Mouse (Mus musculus) frontal cortex, postnatal 14 days (tissue): ENCODE measurements around the gene Serpinb7.

Experiments used
- DNase-seq, 2 experiments: peaks; one replicate each; pipeline ENCODE4 v3.0.0; 2022; ENCODE audit warnings: low spot score in 2 of 2

The Serpinb7 gene

GRCm38 (mm10) chr1:107399355-107399754 lies at the start of gene Serpinb7:
Serpinb7 (plus strand) TSS chr1:107399655.
- DNase-seq, result no peak

GRCm38 (mm10) chr1:107350392-107350791 lies 49.1 kb upstream of the Serpinb7 start:
- no peak for DNase-seq

GRCm38 (mm10) chr1:107351115-107351514 lies 48.3 kb upstream of the Serpinb7 start:
- DNase-seq, result no peak

GRCm38 (mm10) chr1:107353046-107353445 lies 46.4 kb upstream of the Serpinb7 start:
- DNase-seq, result no peak

- DNase-seq, result no peak
Observed at GRCm38 (mm10) chr1:107360898-107361297, 38.6 kb upstream of the Serpinb7 start, which contains the start of gene Serpinb11. Serpinb11 (plus strand) TSS chr1:107361198.

GRCm38 (mm10) chr1:107365973-107366372 lies 33.5 kb upstream of the Serpinb7 start:
- no peak for DNase-seq

- DNase-seq, result no peak
Observed at GRCm38 (mm10) chr1:107368944-107369343, 30.5 kb upstream of the Serpinb7 start.

GRCm38 (mm10) chr1:107376952-107377351 lies 22.5 kb upstream of the Serpinb7 start:
- no peak for DNase-seq

- DNase-seq, result no peak
Observed at GRCm38 (mm10) chr1:107378368-107378767, 21.1 kb upstream of the Serpinb7 start.

- DNase-seq, result no peak
Observed at GRCm38 (mm10) chr1:107381491-107381890, 18.0 kb upstream of the Serpinb7 start.

- DNase-seq, result no peak
Observed at GRCm38 (mm10) chr1:107382404-107382803, 17.1 kb upstream of the Serpinb7 start.

GRCm38 (mm10) chr1:107384532-107384931 lies 14.9 kb upstream of the Serpinb7 start:
- DNase-seq, result no peak

GRCm38 (mm10) chr1:107389753-107390152 lies 9.7 kb upstream of the Serpinb7 start:
- DNase-seq, result no peak

GRCm38 (mm10) chr1:107397481-107397880 lies 2.0 kb upstream of the Serpinb7 start:
- no peak for DNase-seq

- DNase-seq, result no peak
Observed at GRCm38 (mm10) chr1:107402082-107402481, 2.6 kb downstream of the Serpinb7 start.

- DNase-seq, result no peak
Observed at GRCm38 (mm10) chr1:107414650-107415049, 15.2 kb downstream of the Serpinb7 start.

GRCm38 (mm10) chr1:107422487-107422886 lies 23.0 kb downstream of the Serpinb7 start:
- no peak for DNase-seq

GRCm38 (mm10) chr1:107431253-107431652 lies 31.8 kb downstream of the Serpinb7 start:
- no peak for DNase-seq

- no peak for DNase-seq
Observed at GRCm38 (mm10) chr1:107435528-107435927, 36.1 kb downstream of the Serpinb7 start.

GRCm38 (mm10) chr1:107439462-107439861 lies 40.0 kb downstream of the Serpinb7 start:
- no peak for DNase-seq

- DNase-seq, result no peak
Observed at GRCm38 (mm10) chr1:107445352-107445751, 45.9 kb downstream of the Serpinb7 start.

- no peak for DNase-seq
Observed at GRCm38 (mm10) chr1:107447228-107447931, 47.9 kb downstream of the Serpinb7 start.

GRCm38 (mm10) chr1:107479909-107480308 lies 80.5 kb downstream of the Serpinb7 start:
- no peak for DNase-seq

GRCm38 (mm10) chr1:107481452-107481851 lies 82.0 kb downstream of the Serpinb7 start:
- peak; percentile 68 to 87 for DNase-seq
